Mouse (Mus musculus) liver, embryonic 14.5 days (tissue): ENCODE data around the gene Tfap2d.

Source experiments
- CTCF ChIP-seq: IDR thresholded peaks from 2 replicates; pipeline ENCODE4 v1.5.1; 2016; ENCODE audit warnings: antibody characterized with exemption, low read depth, control low read depth
- EP300 ChIP-seq: IDR thresholded peaks from 2 replicates; pipeline ENCODE4 v1.6.1; 2016; ENCODE audit warnings: antibody characterized with exemption, low read depth

- no peak for TF ChIP-seq CTCF
- TF ChIP-seq EP300 = no peak
These were observed 3.6 kb downstream of the Tfap2d start for GRCm38 (mm10) chr1:19106401-19106800.
